Mouse (Mus musculus) forebrain, postnatal 0 days (tissue): ENCODE data around the gene Chmp3. TPM values are rescaled to one million over a fixed set of nuclear protein-coding genes. Genes with fewer than 3 reads are reported as not detected.

ENCODE experiments used
- ATAC-seq: fragments of 200-750 bp; cut with Nextera tagmentation; 2 replicates; pipeline ENCODE4 v1.8.0; 2017; ENCODE audit warnings: mild to moderate bottlenecking, moderate library complexity
- DNase-seq: peaks from one replicate; pipeline ENCODE4 v3.0.0-alpha.2; 2015
- H3K27ac ChIP-seq: fragments of 300-500 bp; sonication (generic); 2 replicates; pipeline ENCODE4 v1.5.1; 2014; ENCODE audit warnings: low read depth, mild to moderate bottlenecking, antibody characterized with exemption, low read length, moderate library complexity, mixed read lengths
- H3K27me3 ChIP-seq: fragments of 300-500 bp; sonication (generic); 2 replicates; pipeline ENCODE4 v1.6.1; 2014; ENCODE audit warnings: mild to moderate bottlenecking, low read length, mixed read lengths; ENCODE audit not compliant: insufficient read depth
- H3K36me3 ChIP-seq: fragments of 300-500 bp; sonication (generic); 2 replicates; pipeline ENCODE4 v1.6.1; 2014; ENCODE audit warnings: mild to moderate bottlenecking, moderate library complexity; ENCODE audit not compliant: insufficient read depth
- H3K4me1 ChIP-seq: fragments of 300-500 bp; sonication (generic); 2 replicates; pipeline ENCODE4 v1.6.1; 2014; ENCODE audit warnings: antibody characterized with exemption; ENCODE audit not compliant: insufficient read depth
- H3K4me2 ChIP-seq: fragments of 300-500 bp; sonication (generic); 2 replicates; pipeline ENCODE4 v1.6.1; 2014; ENCODE audit warnings: low read depth, mild to moderate bottlenecking, moderate library complexity
- H3K4me3 ChIP-seq: fragments of 300-500 bp; sonication (generic); 2 replicates; pipeline ENCODE4 v1.5.1; 2014; ENCODE audit warnings: low read depth, low read length, mixed read lengths
- H3K9ac ChIP-seq: fragments of 300-500 bp; sonication (generic); 2 replicates; pipeline ENCODE4 v1.6.1; 2014; ENCODE audit warnings: mild to moderate bottlenecking
- H3K9me3 ChIP-seq: fragments of 300-500 bp; sonication (generic); 2 replicates; pipeline ENCODE4 v1.6.1; 2016; ENCODE audit warnings: low read length
- CTCF ChIP-seq: sonication (generic); IDR thresholded peaks from 2 replicates; pipeline ENCODE4 v1.5.1; 2016; ENCODE audit warnings: antibody characterized with exemption, control low read depth, low read depth
- WGBS: fragments of 180-500 bp; shearing (Covaris S2); extraction: QIAGEN DNeasy Blood & Tissue Kit; methylation state at CpG from one replicate; pipeline ENCODE4 v1.1.7; 2014; 5-methylcytosine and 5-hydroxymethylcytosine counted together
- polyA plus RNA-seq: library from polyadenylated mRNA; unstranded; fragments of >200 nt; fragmentation: Nextera tagmentation; extraction: Ambion mirVana; gene quantifications from 2 replicates; pipeline ENCODE4 v1.2.1, GENCODE M21; 2015
- total RNA-seq: library from RNA; depleted of rRNA; stranded (reverse); fragments of >200 nt; gene quantifications from 2 replicates; pipeline ENCODE4 v1.2.3, GENCODE M21; 2014; rRNA removed

Chmp3 gene
- 83.0 and 90.3 TPM in 2 replicates for total RNA-seq
- polyA plus RNA-seq: 60.1 and 63.8 TPM in 2 replicates

DNA sequence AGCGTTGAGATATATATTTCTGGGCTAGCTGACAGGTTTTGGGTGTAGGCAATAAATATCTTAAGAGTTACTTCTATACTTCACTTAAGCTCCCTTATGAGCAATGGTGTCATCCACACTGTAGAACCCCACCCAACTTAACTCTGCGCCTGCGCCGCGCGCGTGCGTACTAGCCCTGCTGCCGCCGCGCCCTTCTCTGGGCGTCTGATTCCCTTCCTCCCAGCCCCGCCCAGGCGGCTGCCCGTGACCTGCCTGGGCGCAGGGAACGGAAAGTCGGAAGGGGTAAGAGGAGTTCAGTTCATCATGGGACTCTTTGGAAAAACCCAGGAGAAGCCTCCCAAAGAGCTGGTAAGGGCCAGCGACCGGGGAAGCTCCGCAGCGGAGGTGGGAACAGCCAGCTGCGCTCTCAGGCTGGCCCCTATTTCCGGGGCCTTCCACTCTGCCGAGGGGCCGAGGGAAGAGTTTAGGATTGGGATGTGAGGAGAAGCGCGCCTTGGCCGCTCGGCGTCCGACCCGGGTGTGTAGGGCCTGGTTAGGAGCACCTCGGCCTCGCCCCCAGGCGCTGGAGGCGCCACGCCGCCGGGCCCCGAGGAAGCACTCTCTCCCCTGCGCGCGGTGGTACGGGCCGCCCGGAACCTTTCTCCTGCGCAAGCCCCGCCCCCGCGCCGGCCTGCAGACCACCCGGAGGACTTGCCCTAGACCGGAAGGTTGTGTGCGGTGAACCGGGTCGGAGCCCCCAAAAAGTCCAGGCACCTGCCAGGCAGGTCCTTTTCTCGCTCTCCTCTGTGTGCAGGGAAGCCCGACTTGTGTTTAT lies at the start of gene Chmp3:
Gene Chmp3, plus strand, starts transcription at position 112 of the 814 bp plus-strand sequence.
- Histone ChIP-seq H3K36me3 (no peaks in the 10 kb centered on the region), H3K4me1 (no peaks in the 10 kb centered on the region), H3K9ac (peak within 1 kb of the TSS; percentile 95), H3K4me2 (peak within 1 kb of the TSS; percentile 55), H3K27ac (peak within 1 kb of the TSS; percentile 97), H3K9me3 (no peaks in the 10 kb centered on the region), H3K27me3 (no peaks in the 10 kb centered on the region), H3K4me3 (peak within 1 kb of the TSS; percentile 84)
- DNase-seq: peak; percentile 97
- no peak for TF ChIP-seq CTCF
- ATAC-seq: peak; percentile 99
- WGBS: 4% methylated on average over 59 of the region's 59 CpGs

DNA sequence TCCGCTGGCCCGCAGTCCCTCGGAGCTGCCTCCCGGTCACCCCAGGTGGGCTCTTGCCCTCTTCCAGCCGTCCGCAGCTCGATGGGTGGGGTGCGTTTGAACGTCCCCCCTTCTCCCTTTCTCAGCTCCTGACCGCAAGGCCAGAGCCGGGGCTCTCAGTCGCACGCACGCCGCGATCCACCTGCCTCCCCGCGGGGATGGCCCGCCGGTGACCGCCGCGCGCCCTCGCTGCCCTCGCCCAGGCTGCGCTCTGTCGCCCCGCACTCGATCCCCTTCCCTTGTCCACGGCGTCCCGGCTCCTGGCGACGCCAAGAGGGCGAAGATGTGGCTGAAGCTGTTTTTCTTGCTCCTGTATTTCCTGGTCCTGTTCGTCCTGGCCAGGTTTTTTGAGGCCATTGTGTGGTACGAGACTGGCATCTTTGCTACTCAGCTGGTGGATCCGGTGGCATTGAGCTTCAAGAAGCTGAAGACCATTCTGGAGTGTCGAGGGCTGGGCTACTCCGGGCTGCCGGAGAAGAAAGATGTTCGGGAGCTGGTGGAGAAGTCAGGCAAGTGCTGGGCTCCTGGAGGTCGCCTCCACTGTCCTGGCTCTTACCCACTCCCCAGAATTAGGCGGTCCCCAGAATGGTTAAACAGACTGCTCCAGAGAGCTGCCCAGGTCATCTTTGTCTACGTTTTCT lies 49.1 kb upstream of the Chmp3 start:
- DNase-seq (peak; percentile 65), ATAC-seq (0 out of 2 replicates have a peak, but pooled peaks have one; percentile 1)
- Histone ChIP-seq H3K4me2 (peak overlapping the region; percentile 70), H3K27ac (peak overlapping the region; percentile 98), H3K9ac (peak overlapping the region; percentile 99), H3K9me3 (no peaks in the 10 kb centered on the region), H3K36me3 (no peaks in the 10 kb centered on the region), H3K4me1 (peaks cover 9% of the 10 kb centered on the region; the same call in 1 of the 2 replicates), H3K27me3 (no peaks in the 10 kb centered on the region), H3K4me3 (peak overlapping the region; percentile 89)
- WGBS: under 1% methylated on average over 46 of the region's 46 CpGs
- TF ChIP-seq CTCF: peak; percentile 17; the same call in 1 of the 2 replicates

DNA sequence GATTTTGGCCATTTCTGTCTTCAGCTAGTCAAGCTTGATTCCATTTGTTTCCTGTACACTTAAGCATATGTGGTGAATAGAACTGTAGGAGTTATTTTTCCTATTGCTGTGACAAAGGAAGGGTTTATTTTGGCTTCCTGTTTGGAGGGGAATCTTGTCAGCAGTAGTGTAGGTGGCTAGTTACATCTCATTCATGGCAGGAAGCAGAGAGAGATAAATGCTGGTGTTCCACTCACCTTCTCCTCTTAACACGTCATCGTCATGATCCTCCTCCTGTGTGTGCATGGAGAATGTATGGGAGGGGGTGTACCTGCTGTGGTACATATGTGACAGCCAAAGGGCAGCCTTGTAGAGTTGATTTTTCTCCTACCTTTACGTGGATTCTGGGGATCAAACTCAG lies 43.0 kb upstream of the Chmp3 start:
- DNase-seq (no peak), ATAC-seq (no peak)
- Histone ChIP-seq H3K36me3 (peaks cover 3% of the 10 kb centered on the region; the same call in 1 of the 2 replicates), H3K9me3 (no peaks in the 10 kb centered on the region), H3K27me3 (no peaks in the 10 kb centered on the region), H3K9ac (no peak overlapping the region), H3K4me2 (no peak overlapping the region), H3K4me1 (peaks cover 9% of the 10 kb centered on the region; the same call in 1 of the 2 replicates), H3K27ac (no peak overlapping the region), H3K4me3 (no peak overlapping the region)
- no peak for TF ChIP-seq CTCF
- 86% methylated on average over 3 of the region's 3 CpGs for WGBS

DNA sequence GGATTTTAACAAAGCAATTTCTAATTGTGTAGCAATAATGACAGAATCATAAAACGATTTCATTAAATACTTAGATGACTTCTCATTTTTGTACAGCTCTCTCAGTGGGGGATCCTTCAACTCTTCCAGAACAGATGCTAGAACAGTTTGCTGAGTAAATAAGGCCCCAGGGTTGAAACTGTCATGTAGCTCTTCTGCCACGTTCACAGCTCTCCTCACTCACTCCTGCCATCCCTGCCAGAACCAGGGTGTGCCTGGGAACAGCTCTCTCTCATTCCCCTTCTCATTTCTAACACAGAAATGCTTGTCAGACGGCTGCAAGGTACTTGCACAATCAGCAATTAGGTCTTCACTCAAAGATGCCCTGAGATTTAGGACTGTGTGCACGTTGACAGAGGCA lies 40.6 kb upstream of the Chmp3 start:
- 50% methylated on average over 4 of the region's 4 CpGs for WGBS
- Histone ChIP-seq H3K9ac (no peak overlapping the region), H3K4me2 (no peak overlapping the region), H3K27ac (no peak overlapping the region), H3K4me1 (no peaks in the 10 kb centered on the region), H3K27me3 (no peaks in the 10 kb centered on the region), H3K4me3 (no peak overlapping the region), H3K36me3 (peaks cover 7% of the 10 kb centered on the region; the same call in 1 of the 2 replicates), H3K9me3 (no peaks in the 10 kb centered on the region)
- DNase-seq (no peak), ATAC-seq (peak; percentile 40; the same call in 1 of the 2 replicates)
- TF ChIP-seq CTCF: no peak

DNA sequence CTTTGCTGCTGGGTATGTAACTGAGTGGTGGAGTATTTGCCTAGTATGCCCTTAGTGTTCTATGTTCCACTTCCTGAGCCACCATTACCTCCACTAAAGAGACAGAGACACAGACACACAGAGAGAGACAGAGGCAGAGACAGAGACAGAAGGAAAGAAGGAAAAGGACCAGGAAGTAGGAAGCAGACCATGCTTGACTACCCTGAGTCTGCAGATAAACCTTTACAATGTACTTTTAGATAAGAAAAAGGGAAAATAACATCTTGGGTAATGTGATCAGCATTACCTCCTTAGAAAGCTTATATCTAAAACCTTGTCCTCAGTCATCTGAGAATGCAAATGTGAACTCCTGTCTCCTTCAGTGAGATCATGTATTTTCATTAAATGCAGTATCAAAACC lies 39.9 kb upstream of the Chmp3 start:
- H3K9ac ChIP-seq: no peak overlapping the region
- peaks cover 13% of the 10 kb centered on the region; the same call in 1 of the 2 replicates for H3K36me3 ChIP-seq
- no peak overlapping the region for H3K4me2 ChIP-seq
- no peak for DNase-seq
- H3K4me3 ChIP-seq: no peak overlapping the region
- no peak overlapping the region for H3K27ac ChIP-seq
- H3K9me3 ChIP-seq: no peaks in the 10 kb centered on the region
- H3K27me3 ChIP-seq: no peaks in the 10 kb centered on the region
- TF ChIP-seq CTCF: no peak
- no peak for ATAC-seq
- no peaks in the 10 kb centered on the region for H3K4me1 ChIP-seq

DNA sequence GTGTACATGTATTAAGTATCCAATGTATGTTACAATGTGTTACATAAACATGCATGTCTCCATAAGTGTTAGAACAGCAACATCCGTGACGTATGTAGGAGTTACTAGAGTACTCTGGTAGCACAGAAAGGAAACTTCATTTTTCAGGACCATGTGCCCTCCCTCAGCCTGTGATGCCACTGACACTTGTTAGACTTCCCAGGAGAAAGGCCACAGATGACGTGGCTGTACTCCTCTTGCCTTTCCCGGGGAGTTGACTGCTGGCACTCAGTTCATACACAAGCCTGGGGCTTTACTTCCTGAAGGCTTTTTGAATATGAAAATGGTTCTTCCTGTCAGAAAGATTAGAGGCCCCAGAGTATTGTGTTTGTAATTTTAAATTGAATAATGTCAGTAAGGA lies 39.5 kb upstream of the Chmp3 start:
- Histone ChIP-seq H3K4me2 (no peak overlapping the region), H3K9me3 (no peaks in the 10 kb centered on the region), H3K27me3 (no peaks in the 10 kb centered on the region), H3K27ac (no peak overlapping the region), H3K36me3 (peaks cover 16% of the 10 kb centered on the region), H3K9ac (no peak overlapping the region), H3K4me3 (no peak overlapping the region), H3K4me1 (no peaks in the 10 kb centered on the region)
- DNase-seq (no peak), ATAC-seq (no peak)
- 89% methylated on average over 4 of the region's 4 CpGs for WGBS
- no peak for TF ChIP-seq CTCF

DNA sequence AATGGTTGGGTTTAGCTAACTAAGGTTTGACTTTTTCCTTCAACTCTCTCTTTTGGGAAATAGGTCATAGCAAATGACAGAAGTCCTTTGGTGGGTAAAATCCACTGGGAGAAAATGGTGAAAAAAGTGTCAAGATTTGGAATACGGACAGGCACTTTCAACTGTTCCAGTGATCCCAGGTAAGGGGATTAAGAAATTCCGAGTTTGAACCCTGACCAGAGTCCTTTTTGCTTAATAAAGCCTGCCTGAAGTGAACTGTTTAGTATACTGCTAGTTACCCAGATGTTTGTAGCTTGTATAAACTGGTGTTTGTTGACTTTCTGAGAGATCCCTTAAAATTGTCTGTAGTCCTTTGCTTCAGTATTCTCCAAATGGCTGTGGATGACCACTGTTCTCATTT lies 37.9 kb upstream of the Chmp3 start:
- H3K9ac ChIP-seq: no peak overlapping the region

More for the DNA sequence above, 37.9 kb upstream of the Chmp3 start:
- ATAC-seq: no peak
- DNase-seq: no peak
- peaks cover 26% of the 10 kb centered on the region for H3K36me3 ChIP-seq
- H3K4me2 ChIP-seq: no peak overlapping the region
- H3K27me3 ChIP-seq: no peaks in the 10 kb centered on the region
- no peaks in the 10 kb centered on the region for H3K9me3 ChIP-seq
- H3K4me3 ChIP-seq: no peak overlapping the region
- 88% methylated on average over 2 of the region's 2 CpGs for WGBS
- no peak for TF ChIP-seq CTCF
- no peak overlapping the region for H3K27ac ChIP-seq
- H3K4me1 ChIP-seq: no peaks in the 10 kb centered on the region
